Mouse (Mus musculus) fat pad, adult 2 months (tissue): ENCODE data around the gene Inha.

Experiments used
- DNase-seq: peaks from one replicate; pipeline ENCODE4 v3.0.0-alpha.2; 2011; ENCODE audit warnings: low read depth, low spot score; ENCODE audit errors: extremely low read depth

The Inha gene

DNA sequence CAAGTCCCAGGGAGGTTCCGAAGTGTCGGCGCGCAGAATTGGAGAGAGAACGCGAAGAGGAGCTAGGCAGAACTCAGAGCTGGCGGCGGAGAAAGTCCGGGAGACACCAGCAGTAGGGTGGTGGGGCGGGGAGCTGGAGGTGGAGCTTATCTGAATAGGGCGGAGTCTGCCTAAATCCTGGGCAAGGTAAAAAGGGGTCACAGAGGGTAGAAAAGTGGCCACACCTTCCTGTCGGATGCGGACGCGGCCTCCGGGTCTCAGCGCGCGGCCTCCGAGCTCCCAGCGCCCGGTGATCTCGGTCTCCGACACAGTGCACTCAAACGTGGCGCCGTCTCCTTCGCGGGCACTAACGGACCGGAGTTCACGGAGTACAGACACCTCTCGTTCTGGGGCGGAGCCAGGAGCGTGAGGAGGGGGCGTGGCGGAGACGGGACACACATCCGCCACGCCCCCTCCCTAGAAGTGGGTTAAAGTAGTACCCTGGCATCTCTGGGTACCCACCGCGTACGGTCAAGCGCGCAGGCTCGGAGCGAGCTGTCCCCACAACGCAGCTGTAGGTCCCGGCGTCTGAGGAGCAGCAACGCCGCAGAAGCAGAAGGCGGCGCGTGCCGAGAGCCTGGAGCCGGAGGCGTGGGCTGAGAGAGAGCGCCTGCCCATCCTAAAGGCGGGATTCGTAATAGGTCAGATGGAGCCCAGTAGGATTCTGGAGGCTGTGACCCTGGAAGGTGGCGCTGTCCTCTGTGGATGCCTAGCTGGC, 19.3 kb upstream of the Inha start:
- no peak for DNase-seq

GRCm38 (mm10) chr1:75490785-75491551, 15.9 kb upstream of the Inha start:
- no peak for DNase-seq

GRCm38 (mm10) chr1:75492579-75493170, 14.2 kb upstream of the Inha start:
- DNase-seq, result no peak

GRCm38 (mm10) chr1:75494878-75495548, 11.9 kb upstream of the Inha start:
- peak; percentile 21 for DNase-seq

GRCm38 (mm10) chr1:75498897-75499296, 8.0 kb upstream of the Inha start:
- DNase-seq, result no peak

GRCm38 (mm10) chr1:75499441-75499840, 7.4 kb upstream of the Inha start:
- no peak for DNase-seq

- DNase-seq, result no peak
Measured at GRCm38 (mm10) chr1:75501905-75502304, 5.0 kb upstream of the Inha start.

GRCm38 (mm10) chr1:75502945-75503650, 3.8 kb upstream of the Inha start:
- no peak for DNase-seq

DNA sequence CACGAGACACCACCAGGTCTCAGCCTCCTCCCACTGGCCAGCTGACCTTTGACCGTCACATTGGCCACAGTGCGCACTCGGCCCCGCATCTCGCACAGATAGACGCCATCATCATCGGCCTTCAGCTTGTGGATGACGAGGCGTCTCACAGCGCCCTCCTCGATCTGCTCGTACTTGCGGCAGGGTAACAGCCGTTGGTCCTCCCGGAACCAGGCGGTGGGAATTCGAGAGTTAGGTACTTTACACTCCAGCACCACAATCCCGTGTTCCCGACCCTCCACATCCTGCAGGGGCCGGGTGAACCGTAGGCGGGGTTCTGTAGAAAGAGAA, 3.3 kb upstream of the Inha start:
- DNase-seq, result no peak

- no peak for DNase-seq
Measured at GRCm38 (mm10) chr1:75504256-75505045, 2.4 kb upstream of the Inha start.

DNA sequence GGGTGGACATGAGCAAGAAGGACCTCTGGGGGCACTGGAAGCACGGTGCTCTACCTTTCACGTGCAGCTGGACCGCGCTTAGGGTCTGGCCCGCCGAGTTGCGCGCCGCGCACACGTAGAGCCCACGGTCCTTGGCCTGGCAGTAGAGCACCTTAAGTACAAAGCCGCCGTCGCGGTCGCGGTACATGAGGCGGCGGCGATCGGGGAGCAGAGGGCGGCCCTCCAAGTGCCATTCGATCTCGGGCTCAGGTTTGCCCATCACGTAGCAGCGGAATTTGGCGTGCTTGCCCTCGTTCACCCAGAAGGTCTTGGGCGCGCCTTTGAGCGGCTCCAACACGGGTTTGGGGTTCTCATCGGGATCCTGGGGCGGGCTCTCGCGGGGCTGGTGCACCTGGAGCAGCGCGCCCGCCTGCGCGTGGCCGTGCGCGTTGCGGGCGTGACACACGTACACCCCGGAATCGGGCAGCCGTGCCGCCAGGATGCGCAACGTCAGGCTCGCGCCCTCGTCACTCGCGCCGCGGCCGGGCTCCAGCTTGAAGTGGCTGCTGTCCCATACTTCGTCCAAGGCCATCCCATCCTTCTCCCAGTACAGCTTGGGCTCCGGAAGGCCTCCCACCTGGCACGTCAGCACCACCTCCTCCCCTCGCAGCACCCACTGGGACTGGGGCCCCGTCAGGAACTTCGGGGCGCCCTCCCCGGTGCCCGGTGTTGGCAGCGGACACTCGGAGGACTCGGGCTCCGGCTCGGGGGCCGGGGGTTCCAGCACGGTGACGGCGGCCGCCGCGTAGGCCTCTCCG, 1.5 kb upstream of the Inha start:
- no peak for DNase-seq

DNA sequence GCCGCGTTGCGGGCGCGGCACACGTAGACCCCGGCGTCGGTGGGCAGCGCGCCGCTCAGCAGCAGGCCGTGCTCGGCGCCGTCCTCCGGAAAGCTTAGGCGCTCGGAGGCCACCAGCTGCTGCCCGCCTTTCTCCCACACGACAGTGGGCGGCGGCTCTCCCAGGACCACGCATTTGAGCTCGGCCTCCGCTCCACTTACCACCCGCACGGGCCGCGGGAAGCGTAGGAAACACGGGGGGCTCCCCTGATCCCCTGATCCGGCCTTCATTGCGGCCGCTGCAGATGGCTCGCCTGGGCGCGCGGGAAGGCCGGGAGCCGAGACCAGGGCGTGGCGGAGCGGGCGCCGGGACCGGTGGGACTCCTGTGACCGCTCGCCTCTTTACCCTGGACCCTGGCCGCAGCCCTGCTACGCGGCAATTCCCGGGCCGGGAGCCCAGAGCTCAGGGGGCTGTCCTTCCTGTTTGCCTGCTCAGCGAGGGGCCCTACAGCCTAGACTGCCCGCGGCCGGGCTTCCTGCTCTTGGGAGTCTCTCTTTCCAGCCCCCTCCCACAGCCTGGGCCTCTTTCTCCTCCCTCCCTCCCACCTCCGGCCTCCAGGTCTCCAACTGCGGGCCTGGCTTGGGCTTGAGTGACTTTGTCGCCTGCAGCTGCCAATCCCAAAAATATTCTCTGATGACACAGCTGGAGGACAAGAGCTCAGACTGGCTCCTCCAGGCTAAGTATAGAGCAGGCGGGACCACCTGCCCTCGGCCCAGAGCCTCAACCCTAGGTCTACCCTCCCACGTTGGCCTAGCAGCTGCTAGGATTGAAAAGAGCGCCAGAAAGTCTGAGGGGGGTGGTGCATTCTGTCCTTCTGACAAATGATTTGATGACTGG, 683 bp upstream of the Inha start, which contains the start of gene Obsl1:
TSS of gene Obsl1 (minus strand) at position 497 of the 876 bp plus-strand sequence.
- DNase-seq, result no peak

GRCm38 (mm10) chr1:75509586-75509985, 2.7 kb downstream of the Inha start:
- no peak for DNase-seq

DNA sequence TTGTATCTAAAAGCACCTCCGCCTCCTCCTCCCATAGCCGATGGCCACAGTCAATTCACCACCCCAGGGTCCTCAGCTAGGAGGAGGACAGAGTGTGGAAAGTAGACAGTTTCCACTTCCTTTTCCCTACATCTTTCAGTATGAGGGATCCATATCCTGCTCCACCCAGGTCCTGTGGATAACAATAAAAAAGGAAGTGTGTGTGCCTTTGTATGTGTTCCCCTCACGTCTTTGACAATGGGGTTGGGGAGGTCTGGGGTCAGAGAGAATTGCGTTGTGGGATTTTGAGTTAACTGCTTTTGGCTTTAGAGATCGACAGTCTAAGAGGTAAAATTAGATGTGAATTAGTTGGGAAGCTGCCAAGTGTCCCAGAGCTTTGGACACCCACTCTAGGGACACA, 3.3 kb downstream of the Inha start:
- DNase-seq, result no peak

DNA sequence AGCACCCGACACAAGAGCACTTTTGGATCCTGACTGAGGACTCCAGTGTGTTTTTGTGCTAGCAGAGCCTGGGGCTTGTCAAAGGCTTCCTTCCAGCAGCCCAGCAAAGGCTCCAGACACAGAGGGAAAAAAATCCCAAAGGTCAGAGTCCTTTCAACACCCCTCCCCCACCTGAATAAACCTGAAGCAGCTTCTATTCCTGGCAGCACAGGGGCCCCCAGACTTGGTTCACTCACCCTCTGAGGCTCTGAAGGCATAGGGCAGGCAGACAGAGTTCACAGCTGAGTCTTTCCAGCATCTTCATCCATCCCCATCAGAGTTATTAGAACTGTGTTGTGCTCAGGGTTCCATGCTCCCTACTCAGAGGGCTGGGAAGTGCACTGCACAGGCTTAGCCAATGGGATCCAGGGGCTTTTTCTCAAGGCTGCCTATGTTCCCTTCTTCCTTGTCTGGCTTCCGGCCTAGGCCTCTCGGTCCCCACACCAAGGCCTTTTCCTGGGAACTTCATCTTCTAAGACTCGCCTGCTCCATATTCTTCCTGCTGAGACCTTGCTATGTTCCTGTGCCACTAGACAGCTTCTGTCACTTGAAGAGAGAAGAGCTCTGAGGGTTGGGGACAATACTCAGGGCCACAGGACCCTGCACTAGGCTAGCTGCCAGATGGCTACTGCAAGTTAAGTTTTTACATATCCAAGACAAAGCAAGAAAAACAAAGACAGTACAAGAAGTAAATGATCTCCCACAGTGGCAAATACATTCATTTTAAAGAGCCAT, 4.7 kb downstream of the Inha start:
- DNase-seq, result no peak

DNA sequence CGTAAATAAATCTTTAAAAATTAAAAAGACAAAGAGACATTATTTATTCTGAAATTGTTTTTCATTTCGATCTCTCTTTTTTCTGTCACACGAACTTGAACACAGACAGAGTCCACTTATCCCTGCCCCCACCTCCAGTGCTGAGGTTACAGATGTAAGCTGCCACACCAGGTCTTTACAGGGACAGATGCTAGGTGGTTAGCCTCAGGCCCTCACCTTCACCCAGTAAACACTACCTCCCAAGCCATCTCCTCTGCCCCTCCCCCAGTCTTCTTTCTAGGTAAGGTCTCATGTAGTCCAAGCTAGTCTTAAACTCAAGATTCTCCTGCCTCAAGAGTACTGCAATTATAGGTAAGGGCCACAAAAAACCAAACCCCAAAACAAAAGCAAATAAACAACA, 5.7 kb downstream of the Inha start:
- no peak for DNase-seq

GRCm38 (mm10) chr1:75516703-75517380, 10.0 kb downstream of the Inha start:
- DNase-seq, result no peak
